Mouse (Mus musculus) bone marrow, adult 2 months (tissue): ENCODE measurements around the gene Mrps6.

Source experiments
- CTCF ChIP-seq: fragments of 200-500 bp; IDR thresholded peaks from 2 replicates; pipeline ENCODE4 v1.5.1; 2011; ENCODE audit warnings: low read length, control low read depth; ENCODE audit not compliant: control insufficient read depth, insufficient read depth
- POLR2A ChIP-seq: fragments of 200-500 bp; IDR thresholded peaks from 2 replicates; pipeline ENCODE4 v1.6.1; 2011; ENCODE audit warnings: low read depth, mild to moderate bottlenecking, control low read depth, low read length, borderline replicate concordance; ENCODE audit not compliant: control insufficient read depth

DNA sequence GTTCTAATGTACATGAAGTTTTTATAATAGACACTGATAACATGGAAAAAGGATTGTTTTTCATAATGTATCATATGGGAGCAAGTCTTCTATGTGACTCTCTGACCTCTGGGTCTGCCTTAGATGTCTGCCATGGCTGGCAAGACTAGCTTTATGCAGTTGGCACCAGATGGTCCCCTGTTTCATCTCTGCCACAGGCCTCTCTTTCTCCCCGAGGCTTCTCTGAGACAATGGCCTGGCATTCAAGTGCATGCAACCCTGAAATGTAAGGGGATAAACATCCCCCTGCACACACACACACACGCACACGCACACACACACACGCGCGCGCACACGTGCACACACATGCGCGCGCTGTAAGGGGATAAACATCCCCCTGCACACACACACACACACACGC lies 83.0 kb downstream of the Mrps6 start:
- TF ChIP-seq CTCF (no peak), POLR2A (no peak)
